Mouse (Mus musculus) testis, adult 2 months (tissue): Measurements from ENCODE around the gene Plppr3.
A peak's percentile ranks its signal among the peaks of the same experiment; 100 is the strongest.

Experiments used
- CTCF ChIP-seq: fragments of 200-500 bp; IDR thresholded peaks from 2 replicates; pipeline ENCODE4 v1.5.1; 2012; ENCODE audit warnings: low read depth, mild to moderate bottlenecking, inconsistent platforms, low read length, moderate library complexity; ENCODE audit not compliant: control insufficient read depth, insufficient read depth, insufficient replicate concordance
- POLR2A ChIP-seq: fragments of 200-500 bp; IDR thresholded peaks from 2 replicates; pipeline ENCODE4 v1.6.1; 2012; ENCODE audit warnings: low read depth, mild to moderate bottlenecking, inconsistent platforms, low read length, moderate library complexity; ENCODE audit not compliant: control insufficient read depth

DNA sequence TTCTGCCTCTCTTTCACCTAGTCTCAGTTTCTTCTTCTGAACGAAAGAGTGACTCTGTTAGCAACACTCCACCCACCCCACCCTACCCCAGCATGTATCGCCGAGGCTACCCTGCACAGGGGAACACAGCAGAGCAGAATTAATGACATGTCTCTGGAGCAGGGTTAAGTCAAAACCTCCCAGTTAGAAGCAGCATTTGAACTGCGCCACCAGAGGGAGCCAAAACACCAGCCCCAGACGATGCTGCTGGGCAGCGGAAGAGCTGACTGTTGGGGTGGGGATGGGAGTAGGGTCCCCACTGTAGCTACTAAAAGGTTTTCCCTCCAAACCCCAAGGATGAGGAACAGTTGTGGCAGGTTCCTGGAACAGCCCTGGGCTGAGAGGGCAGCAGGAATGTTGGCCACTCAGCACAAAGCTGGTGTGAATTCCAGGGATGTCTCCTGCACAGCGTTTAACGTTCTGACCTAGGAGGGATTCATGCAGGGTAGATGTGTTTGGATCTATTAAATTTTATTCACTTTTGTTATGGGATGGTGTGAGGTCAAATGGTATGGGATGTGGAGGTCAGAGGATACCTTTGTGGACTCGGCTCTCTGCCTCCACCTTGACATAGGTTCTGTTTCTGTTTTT lies 39.5 kb downstream of the Plppr3 start:
- TF ChIP-seq CTCF (peak; percentile 80), POLR2A (no peak)
